Mouse (Mus musculus) CH12.LX (cell line): ENCODE measurements around the gene Nova2. TPM values are rescaled to one million over a fixed set of nuclear protein-coding genes. Genes with fewer than 3 reads are reported as not detected.

Source experiments
- DNase-seq: peaks from one replicate; pipeline ENCODE4 v3.0.0-alpha.2; 2013; ENCODE audit errors: extremely low read depth
- H3K27ac ChIP-seq: 2 replicates; pipeline ENCODE4 v1.5.1; 2012; ENCODE audit warnings: low read depth, mild to moderate bottlenecking, control low read depth, moderate library complexity; ENCODE audit not compliant: insufficient read depth
- H3K27me3 ChIP-seq: replicated peaks from 2 replicates; pipeline ENCODE3; 2012; ENCODE audit warnings: inconsistent platforms
- H3K36me3 ChIP-seq, 2 experiments: replicated peaks in 1 of 2; 2 replicates each; pipeline versions ENCODE3 to v1.6.1; 2012; ENCODE audit warnings: inconsistent platforms in 1 of 2, low read length in 1 of 2, mild to moderate bottlenecking in 1 of 2, mixed read lengths in 1 of 2, moderate library complexity in 1 of 2; ENCODE audit not compliant: control insufficient read depth in 1 of 2, insufficient read depth in 1 of 2
- H3K4me1 ChIP-seq, 2 experiments: 2 replicates each; pipeline ENCODE4 v1.6.1; 2012; ENCODE audit warnings: inconsistent platforms in 1 of 2, moderate library complexity in 1 of 2; ENCODE audit not compliant: insufficient read depth in 2 of 2, control insufficient read depth in 1 of 2
- H3K4me2 ChIP-seq: 2 replicates; pipeline ENCODE4 v1.6.1; 2012; ENCODE audit warnings: low read depth, mild to moderate bottlenecking, control low read depth; ENCODE audit not compliant: poor library complexity, insufficient read depth, severe bottlenecking
- H3K4me3 ChIP-seq, 3 experiments: fragments of 150-350 bp in 1 of 3; sonication (generic) in 1 of 3; replicated peaks in 1 of 3; 2 replicates each; pipeline versions ENCODE3 to v1.5.1; 2011 to 2012; ENCODE audit warnings: low read depth in 2 of 3, low read length in 2 of 3, mild to moderate bottlenecking in 2 of 3, moderate library complexity in 2 of 3, control low read depth in 1 of 3, improper control_type of control experiment in 1 of 3, inconsistent platforms in 1 of 3, mixed read lengths in 1 of 3; ENCODE audit not compliant: poor library complexity in 1 of 3
- H3K79me2 ChIP-seq: replicated peaks from 2 replicates; pipeline ENCODE4 v1.6.1; 2012; ENCODE audit warnings: mild to moderate bottlenecking, moderate library complexity; ENCODE audit not compliant: control insufficient read depth, poor library complexity, insufficient read depth, severe bottlenecking; ENCODE audit errors: extremely low read depth
- H3K9ac ChIP-seq: 2 replicates; pipeline ENCODE4 v1.6.1; 2012; ENCODE audit warnings: low read depth, mild to moderate bottlenecking, control low read depth, moderate library complexity; ENCODE audit not compliant: insufficient read depth
- H3K9me3 ChIP-seq: replicated peaks from 2 replicates; pipeline ENCODE3; 2012; ENCODE audit warnings: low read length, inconsistent platforms, mixed read lengths
- BHLHE40 ChIP-seq: IDR thresholded peaks from 2 replicates; pipeline ENCODE4 v1.6.1; 2011; ENCODE audit warnings: mild to moderate bottlenecking, low read depth, low read length, improper control_type of control experiment
- CHD1 ChIP-seq: IDR thresholded peaks from 2 replicates; pipeline ENCODE4 v1.6.1; 2012; ENCODE audit warnings: low read depth, low read length, improper control_type of control experiment, inconsistent platforms
- CHD2 ChIP-seq: IDR thresholded peaks from 2 replicates; pipeline ENCODE4 v1.6.1; 2011; ENCODE audit warnings: low read length, improper control_type of control experiment
- CTCF ChIP-seq, 2 experiments: IDR thresholded peaks in 1 of 2; conservative IDR thresholded peaks in 1 of 2; 2 replicates each; pipeline ENCODE4 v1.5.1; 2011 to 2012; ENCODE audit warnings: low read depth in 2 of 2, low read length in 2 of 2, improper control_type of control experiment in 1 of 2, inconsistent platforms in 1 of 2, mild to moderate bottlenecking in 1 of 2, moderate library complexity in 1 of 2
- E2F4 ChIP-seq: IDR thresholded peaks from 2 replicates; pipeline ENCODE4 v1.6.1; 2011; ENCODE audit warnings: low read depth, low read length, improper control_type of control experiment; ENCODE audit not compliant: insufficient replicate concordance
- ELF1 ChIP-seq: IDR thresholded peaks from 2 replicates; pipeline ENCODE4 v1.6.1; 2014; ENCODE audit warnings: low read depth, mild to moderate bottlenecking, inconsistent platforms, low read length, improper control_type of control experiment
- EP300 ChIP-seq: IDR thresholded peaks from 2 replicates; pipeline ENCODE4 v1.6.1; 2011; ENCODE audit warnings: low read length, improper control_type of control experiment
- ETS1 ChIP-seq: conservative IDR thresholded peaks from 2 replicates; pipeline ENCODE4 v1.6.1; 2012; ENCODE audit warnings: low read depth, mild to moderate bottlenecking, inconsistent platforms, low read length, improper control_type of control experiment, moderate library complexity
- GABPA ChIP-seq: IDR thresholded peaks from 2 replicates; pipeline ENCODE4 v1.6.1; 2012; ENCODE audit warnings: low read depth, low read length, improper control_type of control experiment, inconsistent platforms; ENCODE audit not compliant: insufficient replicate concordance
- HCFC1 ChIP-seq: IDR thresholded peaks from 2 replicates; pipeline ENCODE4 v1.6.1; 2012; ENCODE audit warnings: low read depth, mild to moderate bottlenecking, inconsistent platforms, low read length, improper control_type of control experiment
- IRF4 ChIP-seq: IDR thresholded peaks from 2 replicates; pipeline ENCODE4 v1.6.1; 2014; ENCODE audit warnings: low read depth, mild to moderate bottlenecking, inconsistent platforms, low read length, improper control_type of control experiment
- JUN ChIP-seq: IDR thresholded peaks from 2 replicates; pipeline ENCODE4 v1.6.1; 2011; ENCODE audit warnings: low read depth, mild to moderate bottlenecking, low read length, improper control_type of control experiment, moderate library complexity; ENCODE audit not compliant: insufficient read depth
- JUND ChIP-seq: conservative IDR thresholded peaks from 2 replicates; pipeline ENCODE4 v1.6.1; 2011; ENCODE audit warnings: low read depth, low read length, improper control_type of control experiment
- KAT2A ChIP-seq: IDR thresholded peaks from 2 replicates; pipeline ENCODE4 v1.6.1; 2012; ENCODE audit warnings: low read length, improper control_type of control experiment, inconsistent platforms; ENCODE audit not compliant: insufficient replicate concordance
- MAFK ChIP-seq: IDR thresholded peaks from 2 replicates; pipeline ENCODE4 v1.6.1; 2011; ENCODE audit warnings: low read length, improper control_type of control experiment; ENCODE audit not compliant: insufficient replicate concordance
- MAX ChIP-seq: IDR thresholded peaks from 2 replicates; pipeline ENCODE4 v1.6.1; 2011; ENCODE audit warnings: low read length, improper control_type of control experiment
- MAZ ChIP-seq: IDR thresholded peaks from 2 replicates; pipeline ENCODE4 v1.6.1; 2012; ENCODE audit warnings: low read depth, mild to moderate bottlenecking, inconsistent platforms, low read length, improper control_type of control experiment, moderate library complexity
- MEF2A ChIP-seq: IDR thresholded peaks from 2 replicates; pipeline ENCODE4 v1.6.1; 2014; ENCODE audit warnings: low read depth, mild to moderate bottlenecking, inconsistent platforms, low read length, improper control_type of control experiment, borderline replicate concordance
- MXI1 ChIP-seq: IDR thresholded peaks from 2 replicates; pipeline ENCODE4 v1.6.1; 2011; ENCODE audit warnings: mild to moderate bottlenecking, low read depth, low read length, improper control_type of control experiment
- MYC ChIP-seq: IDR thresholded peaks from 2 replicates; pipeline ENCODE4 v1.6.1; 2011; ENCODE audit warnings: low read depth, mild to moderate bottlenecking, improper control_type of control experiment, low read length
- NELFE ChIP-seq: IDR thresholded peaks from 2 replicates; pipeline ENCODE4 v1.6.1; 2011; ENCODE audit warnings: low read depth, low read length, improper control_type of control experiment
- NRF1 ChIP-seq: IDR thresholded peaks from 2 replicates; pipeline ENCODE4 v1.6.1; 2014; ENCODE audit warnings: low read depth, mild to moderate bottlenecking, inconsistent platforms, low read length, improper control_type of control experiment, moderate library complexity
- PAX5 ChIP-seq: IDR thresholded peaks from 2 replicates; pipeline ENCODE4 v1.6.1; 2012; ENCODE audit warnings: low read length, inconsistent platforms, mixed read lengths
- POLR2A ChIP-seq: IDR thresholded peaks from 2 replicates; pipeline ENCODE4 v1.6.1; 2011; ENCODE audit warnings: low read depth, mild to moderate bottlenecking, improper control_type of control experiment, low read length
- POLR2AphosphoS2 ChIP-seq: IDR thresholded peaks from 2 replicates; pipeline ENCODE4 v1.6.1; 2011; ENCODE audit warnings: low read depth, low read length, improper control_type of control experiment
- RAD21 ChIP-seq: IDR thresholded peaks from 2 replicates; pipeline ENCODE4 v1.6.1; 2011; ENCODE audit warnings: low read depth, mild to moderate bottlenecking, low read length, improper control_type of control experiment, moderate library complexity
- RCOR1 ChIP-seq: conservative IDR thresholded peaks from 2 replicates; pipeline ENCODE4 v1.6.1; 2012; ENCODE audit warnings: low read depth, mild to moderate bottlenecking, inconsistent platforms, low read length, improper control_type of control experiment
- SIN3A ChIP-seq: IDR thresholded peaks from 2 replicates; pipeline ENCODE4 v1.6.1; 2012; ENCODE audit warnings: low read length, improper control_type of control experiment, inconsistent platforms
- SMC3 ChIP-seq: IDR thresholded peaks from 2 replicates; pipeline ENCODE4 v1.6.1; 2011; ENCODE audit warnings: low read depth, low read length, improper control_type of control experiment
- TBP ChIP-seq: conservative IDR thresholded peaks from 2 replicates; pipeline ENCODE4 v1.6.1; 2011; ENCODE audit warnings: low read depth, low read length, improper control_type of control experiment
- TCF12 ChIP-seq: IDR thresholded peaks from 2 replicates; pipeline ENCODE4 v1.6.1; 2014; ENCODE audit warnings: low read depth, mild to moderate bottlenecking, inconsistent platforms, low read length, improper control_type of control experiment
- UBTF ChIP-seq: IDR thresholded peaks from 2 replicates; pipeline ENCODE4 v1.6.1; 2012; ENCODE audit warnings: low read depth, mild to moderate bottlenecking, inconsistent platforms, low read length, improper control_type of control experiment, moderate library complexity
- USF1 ChIP-seq: IDR thresholded peaks from 2 replicates; pipeline ENCODE4 v1.6.1; 2014; ENCODE audit warnings: low read depth, mild to moderate bottlenecking, inconsistent platforms, low read length, improper control_type of control experiment
- USF2 ChIP-seq: conservative IDR thresholded peaks from 2 replicates; pipeline ENCODE4 v1.6.1; 2011; ENCODE audit warnings: low read depth, low read length, improper control_type of control experiment
- ZC3H11A ChIP-seq: IDR thresholded peaks from 2 replicates; pipeline ENCODE4 v1.6.1; 2012; ENCODE audit warnings: low read depth, mild to moderate bottlenecking, inconsistent platforms, low read length, improper control_type of control experiment
- ZKSCAN1 ChIP-seq: IDR thresholded peaks from 2 replicates; pipeline ENCODE4 v1.6.1; 2012; ENCODE audit warnings: low read depth, inconsistent platforms, low read length, improper control_type of control experiment, borderline replicate concordance
- ZMIZ1 ChIP-seq: IDR thresholded peaks from 2 replicates; pipeline ENCODE4 v1.6.1; 2012; ENCODE audit warnings: low read depth, mild to moderate bottlenecking, inconsistent platforms, low read length, improper control_type of control experiment
- ZNF384 ChIP-seq: IDR thresholded peaks from 2 replicates; pipeline ENCODE4 v1.6.1; 2012; ENCODE audit warnings: low read depth, low read length, improper control_type of control experiment, inconsistent platforms
- dilution Hi-C: fragments of 300-500 bp; cut with MboI; formaldehyde crosslinking; loops from 2 replicates; pipeline ENCODE4 v1.14.3; 2020; ENCODE audit warnings: low sequenced_read_pairs; ENCODE audit not compliant: extremely low pct_unique_long_range_greater_than_20kb, extremely low pct_ligation_motif_present
- in situ Hi-C: fragments of 300-500 bp; cut with MboI; formaldehyde crosslinking; loops from 3 replicates; pipeline ENCODE4 v1.14.3; 2019; ENCODE audit warnings: low sequenced_read_pairs, low pct_ligation_motif_present, low pct_unique_long_range_greater_than_20kb, mixed read lengths
- polyA plus RNA-seq: library from polyadenylated mRNA; unstranded; fragments of >175 nt; gene quantifications from 2 replicates; pipeline ENCODE4 v1.2.1, GENCODE M21; 2012; ENCODE audit warnings: low read depth; ENCODE audit not compliant: insufficient read length
- total RNA-seq, 2 experiments: library from RNA; depleted of rRNA; stranded (reverse); fragments of 300-350 nt in 1 of 2; fragments of >200 nt in 1 of 2; gene quantifications; 2 replicates each; pipeline ENCODE4 v1.2.3; 2012 to 2014

Gene Nova2
- total and polyA plus RNA-seq, 3 experiments: 0.04 TPM; not detected in 2

DNA sequence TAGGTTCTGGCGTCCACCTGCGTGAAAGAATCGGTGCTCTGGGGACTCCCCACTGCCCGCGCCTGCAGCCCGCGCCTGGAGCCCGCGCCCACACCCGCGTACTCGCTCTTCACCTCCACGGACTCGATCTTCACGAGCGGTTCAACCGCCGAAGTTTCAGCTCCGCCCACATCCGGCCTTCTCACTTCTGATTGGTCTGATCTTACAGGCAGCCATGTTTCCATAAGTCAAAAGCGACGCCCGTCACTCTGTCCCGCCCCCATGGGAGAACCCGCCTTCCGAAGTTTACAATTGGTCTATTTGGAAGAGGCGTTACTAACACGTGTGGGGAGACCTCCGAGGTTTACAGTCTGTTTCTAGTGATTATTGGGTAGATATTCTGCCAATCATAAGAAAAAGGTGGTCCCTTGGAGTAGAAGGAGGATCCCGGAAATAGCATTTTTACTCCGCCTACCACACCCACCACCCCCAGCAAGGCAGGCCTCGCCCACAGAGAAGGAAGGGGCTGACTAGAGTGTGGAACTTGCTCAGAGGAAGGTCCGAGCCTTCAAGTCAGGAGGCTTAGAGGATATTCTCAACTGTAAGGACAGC is 15.4 kb upstream of the Nova2 start, which contains the start of gene Ccdc61:
Gene Ccdc61, minus strand, starts transcription at position 175 of the 591 bp plus-strand sequence.
- peak; percentile 100 for DNase-seq
- dilution Hi-C loops: no loop called here
- TF ChIP-seq ZMIZ1: peak; percentile 87
- no peak; the same call in 1 of the 2 replicates for TF ChIP-seq POLR2AphosphoS2
- TF ChIP-seq BHLHE40: peak; percentile 52; the same call in 1 of the 2 replicates
- no peak; the same call in 1 of the 2 replicates for TF ChIP-seq E2F4
- TF ChIP-seq RCOR1: no peak
- TF ChIP-seq CHD2: peak; percentile 94
- TF ChIP-seq ZKSCAN1: no peak
- no peak for TF ChIP-seq MAFK
- TF ChIP-seq JUND: no peak
- peak; percentile 85; the same call in 1 of the 2 replicates for TF ChIP-seq SIN3A
- peak; percentile 97 for TF ChIP-seq ELF1
- no peak for TF ChIP-seq PAX5
- TF ChIP-seq SMC3: no peak
- peak; percentile 76 for TF ChIP-seq MYC
- TF ChIP-seq CTCF (conservative IDR thresholded peaks at IDR 0.05 in 1 of 2, IDR thresholded peaks at IDR 0.05 in 1 of 2; ENCODE audit: low read depth in 2 of 2, low read length in 2 of 2): no peak
- no peak; the same call in 1 of the 2 replicates for TF ChIP-seq NRF1
- peak; percentile 82 for TF ChIP-seq USF1
- TF ChIP-seq ZC3H11A: no peak
- peak; percentile 46 for TF ChIP-seq TCF12
- no peak for TF ChIP-seq EP300
- peak; percentile 72 for TF ChIP-seq HCFC1
- TF ChIP-seq USF2: peak; percentile 67
- TF ChIP-seq NELFE: peak; percentile 47
- no peak for TF ChIP-seq GABPA
- TF ChIP-seq TBP: peak; percentile 84
- TF ChIP-seq UBTF: no peak
- TF ChIP-seq KAT2A: peak; percentile 73; the same call in 1 of the 2 replicates
- TF ChIP-seq POLR2A: peak; percentile 79
- no peak for TF ChIP-seq CHD1
- TF ChIP-seq JUN: no peak
- no peak for TF ChIP-seq ETS1
- TF ChIP-seq ZNF384: no peak
- peak; percentile 67; the same call in 1 of the 2 replicates for TF ChIP-seq MAZ
- peak; percentile 77 for TF ChIP-seq MXI1
- no peak; the same call in none of the 2 replicates for TF ChIP-seq IRF4
- TF ChIP-seq RAD21: no peak
- TF ChIP-seq MAX: peak; percentile 94
- no peak for TF ChIP-seq MEF2A
- in situ Hi-C loops: loop anchor here (10.0 kb wide), 1 partner anchor 64 kb away; no protein-coding TSS in a partner anchor
- Histone ChIP-seq H3K36me3 (peaks cover 0 to 20% of the 10 kb centered on the region in 2 experiments), H3K27me3 (peaks cover 15% of the 10 kb centered on the region), H3K27ac (no peak within 1 kb of the TSS), H3K9me3 (no peaks in the 10 kb centered on the region), H3K4me1 (peaks cover 4 to 15% of the 10 kb centered on the region in 2 experiments; a peak in 3 of 4 replicates), H3K79me2 (no peaks in the 10 kb centered on the region), H3K4me2 (peak within 1 kb of the TSS; percentile 95), H3K4me3 (peak within 1 kb of the TSS; percentile 65 to 72 (median 66)), H3K9ac (peak within 1 kb of the TSS; percentile 61)
